Mouse (Mus musculus): ENCODE results near the gene Ucma. TPM values are rescaled to one million over a fixed set of nuclear protein-coding genes. Genes with fewer than 3 reads are reported as not detected.

Ucma gene
- not detected for polyA plus RNA-seq (2017; shearing (Covaris generic))

DNA sequence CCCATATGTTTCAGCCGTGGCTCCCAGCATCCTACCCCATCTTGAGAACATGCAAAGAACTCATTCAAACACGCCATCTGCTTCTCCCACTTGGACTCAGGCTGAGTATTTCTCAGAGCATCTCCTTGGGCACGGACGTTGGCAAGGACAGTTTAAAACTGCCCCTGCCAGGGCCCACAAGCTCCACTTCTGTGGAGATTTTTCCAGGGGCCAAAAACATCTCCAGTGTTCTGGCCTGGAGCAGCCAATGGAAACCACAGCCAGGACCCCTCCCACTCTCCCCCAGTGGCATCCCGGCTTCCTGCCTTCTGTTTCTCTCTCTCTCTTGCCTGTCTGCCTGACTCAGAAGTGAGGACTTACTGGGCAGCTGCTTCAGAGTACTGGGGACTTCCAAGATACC, at the start of gene Ucma:
Ucma (plus strand) TSS at position 316 of the 400 bp plus-strand sequence.

GRCm38 (mm10) chr2:5012491-5013324, 36.8 kb downstream of the Ucma start, which contains the start of gene Mcm10:
TSS of gene Mcm10 (minus strand) at chr2:5012791.

Other genes with a start within 250 kb of the Ucma start
- 10 to 100 TPM; 36.0 to 39.0 TPM for gene Sephs1, start 94.6 kb upstream of the Ucma start, polyA plus RNA-seq (2017; shearing (Covaris generic))
- gene Phyh, start 57.1 kb upstream of the Ucma start, polyA plus RNA-seq (2017; shearing (Covaris generic)), result 10 to 100 TPM; 67.9 to 98.4 TPM
- 1 to 10 TPM; 4.9 to 9.1 TPM for gene Mcm10, start 36.7 kb downstream of the Ucma start, polyA plus RNA-seq (2017; shearing (Covaris generic))
- 1 to 10 TPM; 1.5 to 3.4 TPM for gene Optn, start 87.9 kb downstream of the Ucma start, polyA plus RNA-seq (2017; shearing (Covaris generic))
- under 1 TPM in 1 of 2 experiments, not detected in 1; 0.06 TPM for gene Ccdc3, start 161.7 kb downstream of the Ucma start, polyA plus RNA-seq (2017; shearing (Covaris generic))

All from activated CD4-positive, CD25-positive, alpha-beta regulatory T cell (primary cell).